Mouse (Mus musculus) G1E (cell line): ENCODE measurements around the gene Cdh13.

Source experiments
- CTCF ChIP-seq: IDR thresholded peaks from 2 replicates; pipeline ENCODE4 v1.5.1; 2012; ENCODE audit warnings: low read depth, low read length, inconsistent platforms, mixed read lengths
- GATA2 ChIP-seq: IDR thresholded peaks from 2 replicates; pipeline ENCODE4 v1.6.1; 2012; ENCODE audit warnings: low read depth, low read length, inconsistent platforms, borderline replicate concordance
- POLR2AphosphoS5 ChIP-seq: IDR thresholded peaks from 2 replicates; pipeline ENCODE4 v1.6.1; 2012; ENCODE audit warnings: low read depth, low read length, inconsistent platforms; ENCODE audit not compliant: insufficient replicate concordance
- TAL1 ChIP-seq: conservative IDR thresholded peaks from 2 replicates; pipeline ENCODE4 v1.6.1; 2012; ENCODE audit warnings: low read depth, low read length, inconsistent platforms, mixed read lengths

GRCm38 (mm10) chr8:119245181-119245580 is 961.6 kb downstream of the Cdh13 start:
- TF ChIP-seq CTCF (no peak), GATA2 (no peak), TAL1 (no peak), POLR2AphosphoS5 (no peak)
